Mouse (Mus musculus): ENCODE measurements around the gene Col24a1.
"Not testable (repeated sequence)": the region's sequence is repeated elsewhere in the genome, so short reads cannot be mapped to it uniquely, and the experiment has no call there.

The Col24a1 gene

GRCm38 (mm10) chr3:145356865-145357487, 64.7 kb downstream of the Col24a1 start:
- DNase-seq (ENCODE audit: low read depth): no peak

DNA sequence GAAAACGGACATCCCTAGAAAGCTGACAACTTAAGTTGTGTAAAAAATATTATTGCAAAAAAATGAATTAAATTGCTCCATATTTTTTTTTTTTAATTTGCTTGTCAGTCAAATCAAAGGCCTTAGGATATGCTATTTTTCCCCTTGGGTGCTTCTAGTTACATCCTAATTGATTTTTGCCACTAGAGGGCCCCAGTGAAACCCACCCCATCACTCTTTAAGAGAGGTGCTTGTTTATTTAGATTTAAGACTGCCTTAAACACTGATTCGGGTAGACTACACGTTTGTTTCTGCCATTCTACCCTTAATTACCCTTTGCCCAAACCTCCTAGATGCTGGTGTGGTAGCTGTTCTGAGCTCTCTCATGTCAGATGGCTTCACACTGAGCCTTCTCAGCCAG, 73.0 kb downstream of the Col24a1 start:
- peak; percentile 22 for DNase-seq (ENCODE audit: low read depth)

- DNase-seq (ENCODE audit: low read depth): no peak
Measured at GRCm38 (mm10) chr3:145367176-145367717, 75.0 kb downstream of the Col24a1 start.

GRCm38 (mm10) chr3:145376298-145376697, 84.0 kb downstream of the Col24a1 start:
- no peak for DNase-seq (ENCODE audit: low read depth)

DNA sequence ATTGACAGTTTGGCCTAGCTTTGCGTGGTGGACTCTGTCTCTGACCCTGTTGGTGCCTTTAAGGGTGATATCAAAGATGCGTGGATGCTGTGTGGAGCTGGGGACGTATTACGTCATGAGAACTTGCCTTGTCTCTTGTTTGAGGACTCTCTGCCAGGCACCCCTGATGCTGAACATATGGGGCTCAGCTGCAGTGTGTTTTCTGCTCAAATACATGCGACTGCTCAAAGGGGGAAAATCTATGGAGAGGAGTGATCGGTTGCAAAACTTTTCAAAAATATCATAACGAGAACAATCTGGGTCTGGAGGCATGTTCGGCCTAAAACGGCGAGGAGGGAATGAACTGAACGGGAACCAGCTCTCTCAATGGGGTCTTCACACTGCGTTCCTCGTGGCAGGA, 90.8 kb downstream of the Col24a1 start:
- DNase-seq (ENCODE audit: low read depth): no peak

GRCm38 (mm10) chr3:145386434-145386833, 94.2 kb downstream of the Col24a1 start:
- DNase-seq (ENCODE audit: low read depth): no peak

DNA sequence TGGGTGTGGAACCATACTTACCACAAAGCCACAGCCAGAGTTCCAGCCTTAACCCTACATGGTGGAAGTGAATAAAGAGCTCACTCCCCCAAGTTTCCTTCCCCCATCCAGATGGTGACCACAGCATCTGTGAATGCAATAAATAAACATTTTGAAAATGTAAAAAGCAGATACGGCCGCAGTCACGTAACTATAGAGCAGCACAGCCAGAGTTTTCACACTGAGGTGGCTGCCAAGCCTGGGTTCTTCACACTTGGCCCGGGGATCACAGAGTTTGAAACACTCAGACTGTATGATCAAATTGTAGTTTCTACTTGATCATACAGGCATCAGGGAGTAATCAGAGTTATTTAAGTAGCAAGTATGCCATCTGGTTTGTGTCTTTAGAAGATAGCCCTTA, 98.4 kb downstream of the Col24a1 start:
- no peak for DNase-seq (ENCODE audit: low read depth)

GRCm38 (mm10) chr3:145391986-145392659, 99.9 kb downstream of the Col24a1 start:
- DNase-seq (ENCODE audit: low read depth): no peak

GRCm38 (mm10) chr3:145399173-145399572, 106.9 kb downstream of the Col24a1 start:
- no peak for DNase-seq (ENCODE audit: low read depth)

DNA sequence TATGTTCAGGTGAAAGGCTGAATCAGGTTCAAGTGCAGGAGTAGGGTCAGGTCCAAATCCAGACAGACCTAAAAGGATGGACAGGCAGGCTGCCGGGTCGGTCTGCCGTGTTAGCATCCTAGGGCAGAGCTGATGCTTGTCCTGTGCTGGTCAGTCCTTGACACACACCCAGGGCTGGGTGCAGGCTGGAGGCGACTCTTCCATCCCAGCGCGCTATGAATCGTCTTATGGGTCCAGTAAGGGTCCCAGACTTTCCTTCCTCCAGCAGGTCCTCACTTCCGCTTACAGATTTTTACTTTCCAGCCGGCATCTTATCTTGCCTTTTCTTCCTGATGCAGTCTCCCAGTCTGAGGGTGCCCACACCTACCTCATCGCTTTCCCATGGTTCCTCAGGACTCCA, 110.0 kb downstream of the Col24a1 start:
- no peak for DNase-seq (ENCODE audit: low read depth)

GRCm38 (mm10) chr3:145402994-145403393, 110.7 kb downstream of the Col24a1 start:
- DNase-seq (ENCODE audit: low read depth): no peak

DNA sequence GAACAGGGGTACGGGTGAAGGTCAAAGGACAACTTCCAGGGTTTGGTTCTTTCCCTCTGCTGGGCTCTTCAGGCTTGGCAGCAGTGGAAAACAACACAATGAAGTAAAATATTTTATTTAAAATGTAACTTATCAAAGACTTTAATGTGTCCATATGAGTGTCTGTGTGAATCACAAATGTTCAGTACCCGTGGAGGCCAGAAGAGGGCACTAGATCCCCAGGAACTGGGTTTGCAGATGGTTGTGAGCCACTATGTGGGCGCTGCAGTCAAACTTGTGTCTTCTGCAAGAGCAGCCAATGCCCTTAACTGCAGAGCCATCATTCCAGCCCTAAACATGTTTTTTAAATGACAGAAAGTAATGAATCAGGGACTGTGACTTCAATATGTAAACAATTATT, 115.8 kb downstream of the Col24a1 start:
- DNase-seq (ENCODE audit: low read depth): peak; percentile 41

DNA sequence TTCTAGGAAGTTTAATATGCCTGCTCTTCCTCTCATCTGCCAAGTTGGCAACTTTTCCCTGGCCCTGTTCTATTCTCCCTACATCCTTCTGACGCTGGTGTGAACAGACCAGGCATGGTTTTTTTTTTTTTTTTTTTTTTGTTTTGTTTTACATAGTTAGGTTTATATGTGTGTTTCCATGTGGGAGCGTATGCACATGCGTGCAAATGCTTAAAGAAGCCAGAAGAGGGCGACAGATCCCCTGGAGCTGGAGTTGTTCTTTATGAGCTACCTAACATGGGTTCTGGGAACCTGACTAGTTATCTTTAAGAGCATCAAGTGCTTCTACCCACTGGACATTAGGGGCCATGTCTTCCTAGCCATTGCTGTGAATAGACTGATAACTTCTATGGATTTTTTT, 119.9 kb downstream of the Col24a1 start:
- peak; percentile 59 for DNase-seq (ENCODE audit: low read depth)

GRCm38 (mm10) chr3:145414362-145414761, 122.1 kb downstream of the Col24a1 start:
- no peak for DNase-seq (ENCODE audit: low read depth)

DNA sequence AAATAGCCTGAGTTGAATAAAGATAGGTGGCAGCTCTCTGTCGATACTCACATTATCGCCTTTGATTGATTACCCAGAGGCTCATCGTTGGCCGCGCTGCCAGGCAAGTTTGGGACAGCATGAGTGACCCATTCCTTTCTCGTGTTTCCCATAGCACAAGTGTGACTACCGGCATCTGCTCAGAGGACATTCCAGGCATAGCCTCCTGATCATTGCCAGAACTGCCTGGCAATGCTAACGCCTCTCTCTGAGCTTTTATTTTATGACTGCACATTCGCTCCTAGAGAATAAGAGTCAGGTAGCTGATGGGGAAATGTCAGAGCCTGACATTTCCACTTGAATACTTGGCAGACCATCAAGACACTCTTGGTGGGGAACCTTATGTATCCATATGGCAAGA, 125.5 kb downstream of the Col24a1 start:
- DNase-seq (ENCODE audit: low read depth): no peak

DNA sequence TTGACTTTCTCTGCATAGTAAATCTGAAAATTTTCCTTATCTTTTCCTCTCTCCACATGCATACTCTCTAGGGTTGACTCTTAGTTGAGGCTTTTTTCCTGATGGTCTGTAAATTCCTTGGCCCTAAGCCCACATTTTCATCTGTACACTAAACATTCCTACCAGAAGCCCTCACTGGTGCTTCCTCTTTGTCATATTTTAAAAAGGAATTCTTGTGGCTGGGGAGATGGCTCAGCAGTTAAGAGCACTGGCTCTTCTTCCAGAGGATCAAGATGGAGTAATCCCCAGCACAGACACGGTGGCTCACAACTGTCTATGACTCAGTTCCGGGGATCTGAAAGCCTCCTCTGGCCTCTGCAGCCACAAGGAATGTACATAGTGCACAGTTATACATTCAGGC, 128.1 kb downstream of the Col24a1 start:
- DNase-seq (ENCODE audit: low read depth): no peak

- DNase-seq (ENCODE audit: low read depth): no peak
Measured at GRCm38 (mm10) chr3:145422044-145422443, 129.8 kb downstream of the Col24a1 start.

GRCm38 (mm10) chr3:145438352-145438751, 146.1 kb downstream of the Col24a1 start:
- no peak for DNase-seq (ENCODE audit: low read depth)

GRCm38 (mm10) chr3:145439086-145439485, 146.8 kb downstream of the Col24a1 start:
- no peak for DNase-seq (ENCODE audit: low read depth)

- DNase-seq (ENCODE audit: low read depth): no peak
Measured at GRCm38 (mm10) chr3:145440993-145441392, 148.7 kb downstream of the Col24a1 start.

GRCm38 (mm10) chr3:145442268-145442667, 150.0 kb downstream of the Col24a1 start:
- peak; percentile 60 for DNase-seq (ENCODE audit: low read depth)

DNA sequence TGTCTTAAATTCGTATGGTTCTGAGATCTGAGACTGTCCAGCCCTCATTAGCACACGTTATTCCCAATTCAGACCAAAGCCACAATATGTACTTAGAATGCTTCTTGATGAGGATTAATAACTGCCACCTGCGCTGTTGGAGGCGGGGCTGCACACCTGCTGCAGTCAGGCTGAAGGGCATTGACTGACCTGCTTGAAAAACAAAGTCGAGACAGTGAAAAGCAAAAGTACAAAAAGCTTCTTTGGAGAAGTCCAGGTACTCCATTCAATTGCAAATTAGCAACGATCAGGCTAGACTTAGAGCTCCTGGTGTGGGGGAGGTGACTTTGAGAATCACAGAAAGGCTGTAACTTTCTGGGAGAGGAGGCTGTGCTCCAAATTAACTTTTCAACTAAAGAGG, 150.9 kb downstream of the Col24a1 start:
- not testable (repeated sequence) for DNase-seq (ENCODE audit: low read depth)

- no peak for DNase-seq (ENCODE audit: low read depth)
Measured at GRCm38 (mm10) chr3:145457039-145457438, 164.8 kb downstream of the Col24a1 start.

DNA sequence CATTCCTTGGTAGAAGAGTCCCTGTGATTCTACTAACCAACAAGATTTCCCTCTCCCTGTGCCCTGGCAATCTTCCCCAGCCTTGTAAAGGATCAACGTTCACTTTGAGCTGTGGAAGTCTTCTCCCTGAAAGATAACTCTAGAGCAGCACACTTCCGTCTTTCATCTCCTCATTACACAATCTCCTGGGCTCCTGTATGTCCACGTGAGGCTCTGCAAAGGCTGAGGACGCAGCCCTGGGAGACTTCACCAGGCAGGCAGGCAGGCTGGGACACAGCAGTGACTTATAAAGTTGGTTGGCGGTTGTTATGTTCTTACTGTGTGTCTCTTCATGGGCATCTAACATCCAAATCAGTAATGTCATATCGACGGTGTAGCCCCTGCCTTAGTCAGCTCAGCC, 170.1 kb downstream of the Col24a1 start:
- DNase-seq (ENCODE audit: low read depth): no peak
